8 mouse cellular contexts compared by ENCODE assay signal in genomic region chr2:165885225-165885950, GRCm38 (mm10). TPM values are rescaled to one million over a fixed set of nuclear protein-coding genes. Genes with fewer than 3 reads are reported as not detected.
DNase-seq lines count a peak whose midpoint lies in the region; ATAC-seq and TF ChIP-seq lines count a peak whose summit lies in the region.

No protein-coding gene starts in this region.

- peak overlapping the region; percentile 100 for H3K27ac ChIP-seq in heart, postnatal 0 days (ENCODE audit: low read depth)
- H3K27ac ChIP-seq in liver, embryonic 15.5 days (replicated peaks): peak overlapping the region; percentile 100
- peak overlapping the region; percentile 99 for H3K27ac ChIP-seq in neural tube, embryonic 14.5 days (ENCODE audit: low read depth, low read length)

- H3K36me3 ChIP-seq in E14TG2a.4 (ENCODE audit: insufficient read depth, low read length): peaks cover 35% of the 10 kb centered on the region; the same call in 1 of the 2 replicates
- H3K36me3 ChIP-seq in heart, postnatal 0 days (replicated peaks; ENCODE audit: control insufficient read depth, insufficient read depth, low read length): no peaks in the 10 kb centered on the region
- peaks cover 16% of the 10 kb centered on the region for H3K36me3 ChIP-seq in liver, embryonic 15.5 days (replicated peaks)
- H3K36me3 ChIP-seq in neural tube, embryonic 14.5 days (ENCODE audit: control insufficient read depth, insufficient read depth, low read length): no peaks in the 10 kb centered on the region

- H3K4me3 ChIP-seq in E14TG2a.4 (replicated peaks; ENCODE audit: low read length): peak overlapping the region; percentile 78
- no peak overlapping the region for H3K4me3 ChIP-seq in heart, postnatal 0 days (ENCODE audit: low read depth, low read length)
- H3K4me3 ChIP-seq in liver, embryonic 15.5 days (replicated peaks): peak overlapping the region; percentile 61
- no peak overlapping the region for H3K4me3 ChIP-seq in neural tube, embryonic 14.5 days (ENCODE audit: low read depth, low read length)

- H3K9ac ChIP-seq in heart, postnatal 0 days (replicated peaks; ENCODE audit: low read depth, low read length): peak overlapping the region; percentile 59
- peak overlapping the region; percentile 87 for H3K9ac ChIP-seq in liver, embryonic 15.5 days
- peak overlapping the region; percentile 55 for H3K9ac ChIP-seq in neural tube, embryonic 14.5 days (replicated peaks; ENCODE audit: low read depth, low read length)

- no peak for TF ChIP-seq CTCF in E14TG2a.4 (conservative IDR thresholded peaks at IDR 0.05; ENCODE audit: low read length)
- TF ChIP-seq CTCF in heart, postnatal 0 days (IDR thresholded peaks at IDR 0.05; ENCODE audit: low read depth): no peak

- WGBS in heart, postnatal 0 days: 10% methylated on average over 15 of the region's 17 CpGs
- 4% methylated on average over 17 of the region's 17 CpGs for WGBS in liver, embryonic 15.5 days (ENCODE audit: insufficient replicate concordance)
- WGBS in neural tube, embryonic 14.5 days: 6% methylated on average over 12 of the region's 17 CpGs

- ATAC-seq in erythroblast, adult 5-6 weeks (replicated peaks; ENCODE audit: low FRiP score, poor library complexity, severe bottlenecking): peak; percentile 55
- peak; percentile 2; the same call in 1 of the 2 replicates for ATAC-seq in heart, postnatal 0 days (ENCODE audit: insufficient read depth, low read depth)
- peak; percentile 73 for ATAC-seq in liver, embryonic 15.5 days (ENCODE audit: insufficient read depth)
- peak; percentile 44; the same call in 1 of the 2 replicates for ATAC-seq in neural tube, embryonic 14.5 days (ENCODE audit: low read depth)

- H3K27me3 ChIP-seq in E14TG2a.4 (ENCODE audit: insufficient read depth, low read length): peaks cover 11% of the 10 kb centered on the region; the same call in 1 of the 2 replicates
- H3K27me3 ChIP-seq in heart, postnatal 0 days (ENCODE audit: control insufficient read depth, insufficient read depth, low read length): no peaks in the 10 kb centered on the region
- H3K27me3 ChIP-seq in liver, embryonic 15.5 days: no peaks in the 10 kb centered on the region
- no peaks in the 10 kb centered on the region for H3K27me3 ChIP-seq in neural tube, embryonic 14.5 days (ENCODE audit: control insufficient read depth, insufficient read depth, low read length)

- no peak for TF ChIP-seq EP300 in heart, postnatal 0 days (IDR thresholded peaks at IDR 0.05; ENCODE audit: low read depth)

- no peaks in the 10 kb centered on the region for H3K9me3 ChIP-seq in E14TG2a.4 (ENCODE audit: low read length)
- H3K9me3 ChIP-seq in heart, postnatal 0 days (replicated peaks; ENCODE audit: control insufficient read depth, low read length): no peaks in the 10 kb centered on the region
- no peaks in the 10 kb centered on the region for H3K9me3 ChIP-seq in liver, embryonic 15.5 days (replicated peaks)
- no peaks in the 10 kb centered on the region for H3K9me3 ChIP-seq in neural tube, embryonic 14.5 days (ENCODE audit: control insufficient read depth, low read length)

- H3K4me2 ChIP-seq in heart, postnatal 0 days (ENCODE audit: low read depth, low read length): peak overlapping the region; percentile 31; the same call in 1 of the 2 replicates
- H3K4me2 ChIP-seq in liver, embryonic 15.5 days: peak overlapping the region; percentile 96
- no peak overlapping the region; the same call in 1 of the 2 replicates for H3K4me2 ChIP-seq in neural tube, embryonic 14.5 days (ENCODE audit: low read depth, low read length)

- peaks cover 94% of the 10 kb centered on the region for H3K4me1 ChIP-seq in E14TG2a.4 (replicated peaks; ENCODE audit: low read depth, low read length)
- H3K4me1 ChIP-seq in heart, postnatal 0 days (ENCODE audit: control insufficient read depth, insufficient read depth): peaks cover 86% of the 10 kb centered on the region
- H3K4me1 ChIP-seq in liver, embryonic 15.5 days (replicated peaks): peaks cover 98% of the 10 kb centered on the region
- peaks cover 85% of the 10 kb centered on the region for H3K4me1 ChIP-seq in neural tube, embryonic 14.5 days (ENCODE audit: control insufficient read depth, insufficient read depth, low read length)

- peak; percentile 73 to 78 for DNase-seq in adrenal gland, postnatal 36 days
- DNase-seq in heart, postnatal 0 days (ENCODE audit: low spot score): peak; percentile 58
- DNase-seq in kidney, postnatal 14 days: peak; percentile 87
- peak; percentile 68 to 73 for DNase-seq in thymus, postnatal 10 days (ENCODE audit: low spot score in 2 of 2)

RNA-seq across cellular contexts. Expression of gene Zmynd8, which starts 13.4 kb away (rescaled TPM):
- 10 to 100 TPM; 47.9 to 53.4 TPM for total RNA-seq in adrenal gland, postnatal 36 days (2021)
- total RNA-seq in erythroblast, adult 5-6 weeks (2015; ENCODE audit: low replicate concordance): 60.1 and 81.1 TPM in 2 replicates
- 83.9 and 95.3 TPM in 2 replicates for total RNA-seq in erythroblast, adult 5-6 weeks (2017; ENCODE audit: low replicate concordance)
- total RNA-seq in heart, postnatal 0 days (2014; rRNA removed; ENCODE audit: low replicate concordance): 19.2 and 48.1 TPM in 2 replicates
- polyA plus RNA-seq in heart, postnatal 0 days (2015; fragmentation: Nextera tagmentation; extraction: Ambion mirVana): 35.3 and 35.4 TPM in 2 replicates
- polyA plus RNA-seq in liver, embryonic 15.5 days (2015; fragmentation: Nextera tagmentation; extraction: Ambion mirVana): 19.1 and 24.6 TPM in 2 replicates
- 63.4 and 69.3 TPM in 2 replicates for polyA plus RNA-seq in neural tube, embryonic 14.5 days (2014; fragmentation: Nextera tagmentation; extraction: Ambion mirVana)

Comparison
In these comparisons a context has a peak if more than half of its experiments do, and no peak if none do; other contexts are left out.
1. H3K4me3 ChIP-seq: peak in E14TG2a.4 (single experiment) and liver, embryonic 15.5 days (single experiment); none in heart, postnatal 0 days (single experiment) and neural tube, embryonic 14.5 days (single experiment).
2. ATAC-seq: peak in every context shown above with its lines; median percentile 73 in liver, embryonic 15.5 days; 55 in erythroblast, adult 5-6 weeks; 44 in neural tube, embryonic 14.5 days; 2 in heart, postnatal 0 days.
3. Peak in every context shown above with its lines, with median percentiles within 50 percentile points of each other: DNase-seq, H3K27ac ChIP-seq and H3K9ac ChIP-seq.